Mouse (Mus musculus) hindbrain, embryonic 12.5 days (tissue): ENCODE results near the gene Morc4. TPM values are rescaled to one million over a fixed set of nuclear protein-coding genes. Genes with fewer than 3 reads are reported as not detected.

Experiments
- ATAC-seq: fragments of 200-750 bp; cut with Nextera tagmentation; 2 replicates; pipeline ENCODE4 v1.8.0; 2017; ENCODE audit warnings: moderate TSS enrichment; ENCODE audit not compliant: low FRiP score
- H3K27ac ChIP-seq: fragments of 300-500 bp; sonication (generic); 2 replicates; pipeline ENCODE4 v1.5.1; 2016; ENCODE audit warnings: mild to moderate bottlenecking
- H3K27me3 ChIP-seq: fragments of 300-500 bp; sonication (generic); 2 replicates; pipeline ENCODE4 v1.6.1; 2016; ENCODE audit warnings: mild to moderate bottlenecking
- H3K36me3 ChIP-seq: fragments of 300-500 bp; sonication (generic); 2 replicates; pipeline ENCODE4 v1.6.1; 2016; ENCODE audit warnings: mild to moderate bottlenecking
- H3K4me1 ChIP-seq: fragments of 300-500 bp; sonication (generic); 2 replicates; pipeline ENCODE4 v1.6.1; 2016
- H3K4me2 ChIP-seq: fragments of 300-500 bp; sonication (generic); replicated peaks from 2 replicates; pipeline ENCODE4 v1.6.1; 2016; ENCODE audit warnings: mild to moderate bottlenecking
- H3K4me3 ChIP-seq: fragments of 300-500 bp; sonication (generic); 2 replicates; pipeline ENCODE4 v1.5.1; 2016; ENCODE audit warnings: mild to moderate bottlenecking
- H3K9ac ChIP-seq: fragments of 300-500 bp; sonication (generic); 2 replicates; pipeline ENCODE4 v1.6.1; 2016; ENCODE audit warnings: mild to moderate bottlenecking, moderate library complexity
- H3K9me3 ChIP-seq: fragments of 300-500 bp; sonication (generic); replicated peaks from 2 replicates; pipeline ENCODE4 v1.6.1; 2016; ENCODE audit warnings: mild to moderate bottlenecking
- WGBS: fragments of 180-500 bp; shearing (Covaris S2); methylation state at CpG from one replicate; pipeline ENCODE4 v1.1.7; 2016; 5-methylcytosine and 5-hydroxymethylcytosine counted together
- polyA plus RNA-seq: library from polyadenylated mRNA; unstranded; fragments of >200 nt; fragmentation: Nextera tagmentation; extraction: Ambion mirVana; gene quantifications from 2 replicates; pipeline ENCODE4 v1.2.1, GENCODE M21; 2016

Morc4 gene
- polyA plus RNA-seq, 1 experiment from 2014 or later, result 8.2 TPM

GRCm38 (mm10) chrX:139800406-139800878, 71.0 kb downstream of the Morc4 start, which contains the start of gene Cldn2:
TSS of gene Cldn2 (plus strand) at chrX:139800828.
- Histone ChIP-seq H3K4me2 (no peak within 1 kb of the TSS), H3K9ac (no peak within 1 kb of the TSS), H3K27me3 (peaks cover 17% of the 10 kb centered on the region), H3K4me3 (no peak within 1 kb of the TSS), H3K4me1 (no peaks in the 10 kb centered on the region), H3K36me3 (no peaks in the 10 kb centered on the region), H3K27ac (no peak within 1 kb of the TSS), H3K9me3 (no peaks in the 10 kb centered on the region)
- no peak for ATAC-seq
- WGBS, result 58% methylated on average over 8 of the region's 8 CpGs

GRCm38 (mm10) chrX:139799953-139800352, 71.5 kb downstream of the Morc4 start:
- no peak overlapping the region for H3K9ac ChIP-seq
- H3K9me3 ChIP-seq, result no peaks in the 10 kb centered on the region
- H3K4me2 ChIP-seq, result no peak overlapping the region
- H3K27ac ChIP-seq, result no peak overlapping the region
- peaks cover 17% of the 10 kb centered on the region for H3K27me3 ChIP-seq
- H3K36me3 ChIP-seq, result no peaks in the 10 kb centered on the region
- ATAC-seq, result no peak
- H3K4me1 ChIP-seq, result no peaks in the 10 kb centered on the region
- no peak overlapping the region for H3K4me3 ChIP-seq
- 87% methylated on average over 3 of the region's 3 CpGs for WGBS

GRCm38 (mm10) chrX:139797875-139798274, 73.6 kb downstream of the Morc4 start:
- WGBS, result 85% methylated on average over 9 of the region's 9 CpGs
- Histone ChIP-seq H3K9ac (no peak overlapping the region), H3K4me3 (no peak overlapping the region), H3K4me1 (no peaks in the 10 kb centered on the region), H3K27ac (no peak overlapping the region), H3K27me3 (peaks cover 10% of the 10 kb centered on the region), H3K9me3 (no peaks in the 10 kb centered on the region), H3K36me3 (no peaks in the 10 kb centered on the region), H3K4me2 (no peak overlapping the region)
- no peak for ATAC-seq

GRCm38 (mm10) chrX:139796037-139796436, 75.4 kb downstream of the Morc4 start:
- Histone ChIP-seq H3K27me3 (peaks cover 18% of the 10 kb centered on the region), H3K9me3 (no peaks in the 10 kb centered on the region), H3K4me1 (no peaks in the 10 kb centered on the region), H3K27ac (no peak overlapping the region), H3K4me3 (no peak overlapping the region), H3K4me2 (no peak overlapping the region), H3K36me3 (no peaks in the 10 kb centered on the region), H3K9ac (no peak overlapping the region)
- 88% methylated on average over 6 of the region's 6 CpGs for WGBS
- no peak for ATAC-seq

GRCm38 (mm10) chrX:139794072-139794845, 77.2 kb downstream of the Morc4 start:
- no peak overlapping the region for H3K4me3 ChIP-seq
- no peaks in the 10 kb centered on the region for H3K4me1 ChIP-seq
- H3K4me2 ChIP-seq, result no peak overlapping the region
- no peak for ATAC-seq
- 86% methylated on average over 7 of the region's 7 CpGs for WGBS
- H3K9me3 ChIP-seq, result no peaks in the 10 kb centered on the region
- peaks cover 19% of the 10 kb centered on the region; the same call in 1 of the 2 replicates for H3K27me3 ChIP-seq
- no peaks in the 10 kb centered on the region for H3K36me3 ChIP-seq
- no peak overlapping the region for H3K27ac ChIP-seq
- H3K9ac ChIP-seq, result no peak overlapping the region

- Histone ChIP-seq H3K4me3 (no peak overlapping the region), H3K4me2 (no peak overlapping the region), H3K36me3 (no peaks in the 10 kb centered on the region), H3K27me3 (peaks cover 27% of the 10 kb centered on the region), H3K9ac (no peak overlapping the region), H3K27ac (no peak overlapping the region), H3K4me1 (no peaks in the 10 kb centered on the region), H3K9me3 (no peaks in the 10 kb centered on the region)
- WGBS, result 69% methylated on average over 1 of the region's 1 CpGs
- ATAC-seq, result no peak
These were observed 85.7 kb downstream of the Morc4 start for GRCm38 (mm10) chrX:139785764-139786163.

GRCm38 (mm10) chrX:139783045-139783422, 88.4 kb downstream of the Morc4 start:
- H3K9me3 ChIP-seq, result no peaks in the 10 kb centered on the region
- no peak overlapping the region for H3K4me2 ChIP-seq
- ATAC-seq, result no peak
- WGBS, result 50% methylated on average over 3 of the region's 3 CpGs
- H3K4me3 ChIP-seq, result no peak overlapping the region
- H3K27ac ChIP-seq, result no peak overlapping the region
- peaks cover 44% of the 10 kb centered on the region for H3K27me3 ChIP-seq
- no peak overlapping the region for H3K9ac ChIP-seq
- no peaks in the 10 kb centered on the region for H3K4me1 ChIP-seq
- H3K36me3 ChIP-seq, result no peaks in the 10 kb centered on the region

GRCm38 (mm10) chrX:139782278-139783044, 89.0 kb downstream of the Morc4 start, which contains the start of gene Ripply1:
TSS of gene Ripply1 (minus strand) at chrX:139782353.
- Histone ChIP-seq H3K4me1 (no peaks in the 10 kb centered on the region), H3K27me3 (peaks cover 44% of the 10 kb centered on the region), H3K9ac (no peak within 1 kb of the TSS), H3K9me3 (no peaks in the 10 kb centered on the region), H3K27ac (no peak within 1 kb of the TSS), H3K4me3 (no peak within 1 kb of the TSS), H3K36me3 (no peaks in the 10 kb centered on the region), H3K4me2 (no peak within 1 kb of the TSS)
- WGBS, result 21% methylated on average over 6 of the region's 6 CpGs
- 0 out of 2 replicates have a peak, but pooled peaks have one; percentile 22 for ATAC-seq

GRCm38 (mm10) chrX:139781563-139781962, 89.9 kb downstream of the Morc4 start:
- H3K4me3 ChIP-seq, result no peak overlapping the region
- H3K36me3 ChIP-seq, result no peaks in the 10 kb centered on the region
- H3K4me1 ChIP-seq, result no peaks in the 10 kb centered on the region
- no peak for ATAC-seq
- WGBS, result 75% methylated on average over 4 of the region's 4 CpGs
- H3K9me3 ChIP-seq, result no peaks in the 10 kb centered on the region
- H3K27me3 ChIP-seq, result peaks cover 44% of the 10 kb centered on the region
- H3K4me2 ChIP-seq, result no peak overlapping the region
- no peak overlapping the region for H3K9ac ChIP-seq
- H3K27ac ChIP-seq, result no peak overlapping the region

GRCm38 (mm10) chrX:139780988-139781387, 90.5 kb downstream of the Morc4 start:
- peaks cover 40% of the 10 kb centered on the region for H3K27me3 ChIP-seq
- H3K4me3 ChIP-seq, result no peak overlapping the region
- WGBS, result 78% methylated on average over 3 of the region's 3 CpGs

GRCm38 (mm10) chrX:139779401-139779800, 92.1 kb downstream of the Morc4 start:
- Histone ChIP-seq H3K9ac (no peak overlapping the region), H3K4me2 (no peak overlapping the region), H3K27ac (no peak overlapping the region), H3K9me3 (no peaks in the 10 kb centered on the region), H3K4me1 (no peaks in the 10 kb centered on the region), H3K36me3 (no peaks in the 10 kb centered on the region), H3K27me3 (peaks cover 44% of the 10 kb centered on the region), H3K4me3 (no peak overlapping the region)
- WGBS, result 82% methylated on average over 5 of the region's 5 CpGs
- no peak for ATAC-seq

More at GRCm38 (mm10) chrX:139780988-139781387, 90.5 kb downstream of the Morc4 start:
- Histone ChIP-seq H3K9ac (no peak overlapping the region), H3K36me3 (no peaks in the 10 kb centered on the region), H3K4me1 (no peaks in the 10 kb centered on the region), H3K4me2 (no peak overlapping the region), H3K9me3 (no peaks in the 10 kb centered on the region), H3K27ac (no peak overlapping the region)
- ATAC-seq, result no peak

GRCm38 (mm10) chrX:139778886-139779285, 92.6 kb downstream of the Morc4 start:
- Histone ChIP-seq H3K4me1 (no peaks in the 10 kb centered on the region), H3K27ac (no peak overlapping the region), H3K9ac (no peak overlapping the region), H3K4me3 (no peak overlapping the region), H3K9me3 (no peaks in the 10 kb centered on the region), H3K36me3 (no peaks in the 10 kb centered on the region), H3K27me3 (peaks cover 44% of the 10 kb centered on the region), H3K4me2 (no peak overlapping the region)
- WGBS, result 74% methylated on average over 1 of the region's 1 CpGs
- no peak for ATAC-seq
